Mouse (Mus musculus): ENCODE results near the gene Cd247. TPM values are rescaled to one million over a fixed set of nuclear protein-coding genes. Genes with fewer than 3 reads are reported as not detected.
A peak's percentile ranks its signal among the peaks of the same experiment; 100 is the strongest.

The Cd247 gene
- polyA plus RNA-seq, 1 experiment from 2014 or later, result 0.55 TPM

DNA sequence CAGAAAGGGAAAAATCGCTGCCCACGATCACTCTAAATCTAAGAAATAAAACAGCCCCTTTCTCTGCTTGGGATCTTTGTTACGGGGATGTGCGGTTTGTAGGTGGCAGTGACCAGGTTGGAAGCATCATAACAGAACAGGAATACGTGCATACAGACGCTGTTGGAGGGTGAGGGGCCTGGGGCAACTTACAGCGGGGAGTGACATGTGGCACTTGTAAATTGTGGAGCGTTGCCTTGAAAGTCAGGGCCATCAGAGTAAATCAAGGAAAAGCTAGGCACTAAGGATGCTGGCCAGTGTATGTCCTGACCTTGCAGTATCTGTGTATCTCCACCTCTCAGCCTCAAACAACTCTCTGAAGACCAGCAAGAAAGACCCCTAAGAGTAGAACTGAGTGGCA is 59.9 kb downstream of the Cd247 start:
- peaks cover 21% of the 10 kb centered on the region for H3K4me1 ChIP-seq
- H3K4me2 ChIP-seq, result no peak overlapping the region
- 80% methylated on average over 8 of the region's 8 CpGs for WGBS
- H3K9ac ChIP-seq, result no peak overlapping the region
- peaks cover 11% of the 10 kb centered on the region; the same call in 1 of the 2 replicates for H3K27me3 ChIP-seq (replicated peaks)
- H3K36me3 ChIP-seq, result no peaks in the 10 kb centered on the region
- no peaks in the 10 kb centered on the region for H3K9me3 ChIP-seq
- no peak for ATAC-seq (ENCODE audit: insufficient read depth, low FRiP score, low read depth)
- no peak overlapping the region for H3K27ac ChIP-seq
- H3K4me3 ChIP-seq (replicated peaks), result no peak overlapping the region

DNA sequence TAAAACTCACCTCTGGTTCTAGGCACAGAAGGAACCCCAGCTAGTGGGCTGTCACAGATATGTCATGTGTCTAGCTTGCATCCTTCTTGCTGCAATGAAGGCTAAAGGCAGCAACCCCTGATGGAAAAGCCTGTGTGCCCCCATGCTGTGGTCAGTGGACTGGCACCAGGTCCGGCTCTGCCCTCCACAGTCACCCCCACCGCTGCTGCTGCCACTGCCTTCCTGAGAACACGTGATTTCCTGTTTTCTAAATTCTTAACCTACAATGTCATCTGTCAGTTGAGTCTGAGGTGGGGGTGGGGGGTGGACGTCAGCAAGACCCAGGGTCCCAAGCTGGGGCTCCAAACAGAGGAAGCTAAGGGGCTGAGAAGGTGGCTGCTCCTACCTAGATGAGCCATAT is 60.4 kb downstream of the Cd247 start:
- H3K4me3 ChIP-seq (replicated peaks), result no peak overlapping the region
- no peaks in the 10 kb centered on the region for H3K36me3 ChIP-seq
- no peak overlapping the region for H3K4me2 ChIP-seq
- ATAC-seq (ENCODE audit: insufficient read depth, low FRiP score, low read depth), result no peak
- peak overlapping the region; percentile 51; the same call in 1 of the 2 replicates for H3K27ac ChIP-seq
- peaks cover 21% of the 10 kb centered on the region for H3K4me1 ChIP-seq
- WGBS, result 57% methylated on average over 4 of the region's 4 CpGs
- no peak overlapping the region for H3K9ac ChIP-seq
- H3K9me3 ChIP-seq, result no peaks in the 10 kb centered on the region
- peaks cover 8% of the 10 kb centered on the region; the same call in 1 of the 2 replicates for H3K27me3 ChIP-seq (replicated peaks)

DNA sequence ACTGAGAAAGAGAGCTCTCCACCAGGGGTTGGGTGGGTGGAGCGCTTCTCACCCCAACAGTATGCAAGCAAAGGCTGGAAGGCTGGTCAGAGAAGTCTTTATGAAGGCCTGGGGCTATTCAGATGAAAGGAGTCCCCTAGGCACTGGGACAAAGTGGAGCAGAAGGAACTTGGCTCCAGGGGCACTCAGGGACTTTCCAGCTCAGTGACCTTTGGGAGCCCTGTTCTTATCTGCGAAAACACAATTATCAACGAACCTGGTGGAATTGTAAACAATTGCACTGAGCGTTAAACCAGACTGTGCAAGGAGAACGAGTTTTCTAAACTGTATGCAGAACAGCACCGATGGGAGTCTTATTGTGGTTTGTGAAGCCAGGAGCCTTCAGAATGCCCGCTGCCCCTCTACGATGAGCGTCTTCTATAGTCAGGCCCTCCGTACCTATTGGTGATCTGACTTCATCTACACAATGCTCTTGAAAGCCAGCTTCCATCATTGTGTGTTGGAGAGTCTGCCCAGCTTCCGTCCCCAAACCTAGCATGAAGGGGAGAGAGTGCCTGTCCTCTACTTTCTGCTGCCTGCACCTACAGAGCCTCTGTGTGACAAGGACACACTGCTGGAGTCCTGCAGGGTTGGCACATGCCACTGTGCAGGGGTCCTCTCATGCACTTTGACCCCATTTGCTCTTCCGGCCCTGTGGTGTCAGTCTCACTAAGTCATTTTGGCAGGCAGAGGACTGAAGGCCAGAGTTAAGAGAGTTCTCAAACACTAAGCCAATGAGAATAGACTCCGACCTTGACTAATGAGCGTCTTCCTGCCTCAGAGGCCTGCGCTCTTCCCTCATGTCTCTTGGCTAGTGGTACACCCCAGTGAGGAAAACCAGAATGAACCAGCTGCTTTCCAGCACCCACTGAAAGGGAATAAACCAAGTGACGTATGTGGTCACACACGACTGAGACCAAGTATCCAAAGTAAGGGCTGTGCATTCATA is 61.3 kb downstream of the Cd247 start:
- H3K27ac ChIP-seq, result peak overlapping the region; percentile 51

DNA sequence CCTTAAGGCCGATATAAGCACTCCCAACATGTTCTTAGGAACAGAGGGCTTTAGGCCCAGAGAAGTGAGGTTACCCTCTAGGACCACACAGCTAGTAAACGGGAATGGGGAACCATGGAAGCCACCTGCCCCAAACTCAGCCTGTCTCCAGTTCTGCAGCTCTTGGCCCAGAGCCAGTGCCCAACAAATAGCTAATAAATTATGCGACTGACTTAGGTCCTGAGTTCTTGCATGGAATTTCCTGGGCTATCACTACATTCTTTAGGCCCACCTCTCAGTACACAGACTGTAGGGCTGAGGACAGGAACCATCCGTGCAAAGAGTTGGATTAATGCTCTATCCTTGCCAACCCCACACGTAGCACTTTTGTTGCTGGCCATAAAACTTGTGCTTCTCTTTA is 63.6 kb downstream of the Cd247 start:
- no peaks in the 10 kb centered on the region for H3K36me3 ChIP-seq
- no peak overlapping the region for H3K4me2 ChIP-seq
- H3K4me3 ChIP-seq (replicated peaks), result no peak overlapping the region
- peaks cover 11% of the 10 kb centered on the region; the same call in 1 of the 2 replicates for H3K4me1 ChIP-seq
- WGBS, result 47% methylated on average over 5 of the region's 5 CpGs
- ATAC-seq (ENCODE audit: insufficient read depth, low FRiP score, low read depth), result no peak
- no peak overlapping the region for H3K9ac ChIP-seq
- no peak overlapping the region for H3K27ac ChIP-seq
- no peaks in the 10 kb centered on the region for H3K27me3 ChIP-seq (replicated peaks)
- no peaks in the 10 kb centered on the region for H3K9me3 ChIP-seq

More for the DNA sequence above, 61.3 kb downstream of the Cd247 start:
- Histone ChIP-seq H3K4me3 (replicated peaks) (no peak overlapping the region), H3K27me3 (replicated peaks) (peaks cover 8% of the 10 kb centered on the region; the same call in 1 of the 2 replicates), H3K4me1 (peaks cover 19% of the 10 kb centered on the region), H3K4me2 (no peak overlapping the region), H3K9me3 (no peaks in the 10 kb centered on the region), H3K9ac (no peak overlapping the region), H3K36me3 (no peaks in the 10 kb centered on the region)
- 57% methylated on average over 17 of the region's 17 CpGs for WGBS
- ATAC-seq (ENCODE audit: insufficient read depth, low FRiP score, low read depth), result peak; percentile 73

DNA sequence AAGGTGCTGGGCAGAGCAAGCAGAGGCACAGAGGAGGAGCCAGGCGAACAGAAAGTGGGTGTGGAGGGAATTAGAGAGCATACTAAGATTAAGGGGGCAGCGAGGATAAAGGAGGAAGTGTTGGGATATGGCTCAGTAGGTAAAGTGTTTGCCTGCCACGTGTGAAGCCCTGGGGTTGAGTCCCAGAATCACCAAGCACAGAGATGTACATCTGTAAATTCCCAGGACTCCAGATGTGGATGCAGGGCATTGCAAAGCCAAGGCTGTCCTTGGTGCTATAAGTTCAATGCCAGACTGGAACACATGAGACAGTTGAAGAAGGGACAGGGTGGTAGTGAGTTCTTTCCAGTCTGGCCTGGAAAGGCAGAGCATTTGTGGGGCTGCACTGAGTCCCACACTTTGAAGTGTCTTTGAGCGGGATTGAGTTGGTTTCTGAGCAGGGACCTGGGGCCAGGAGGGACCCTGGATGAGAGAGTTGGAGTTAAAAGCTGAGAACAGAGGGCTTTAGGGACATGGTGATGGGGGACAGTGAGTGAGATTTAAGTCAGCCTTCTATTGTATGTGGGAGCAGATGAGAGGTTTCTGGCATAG is 64.7 kb downstream of the Cd247 start:
- Histone ChIP-seq H3K4me3 (replicated peaks) (no peak overlapping the region), H3K27ac (no peak overlapping the region), H3K9me3 (no peaks in the 10 kb centered on the region), H3K27me3 (replicated peaks) (no peaks in the 10 kb centered on the region), H3K36me3 (no peaks in the 10 kb centered on the region), H3K9ac (no peak overlapping the region), H3K4me2 (no peak overlapping the region), H3K4me1 (peaks cover 11% of the 10 kb centered on the region; the same call in 1 of the 2 replicates)
- ATAC-seq (ENCODE audit: insufficient read depth, low FRiP score, low read depth), result no peak
- WGBS, result 49% methylated on average over 4 of the region's 4 CpGs

DNA sequence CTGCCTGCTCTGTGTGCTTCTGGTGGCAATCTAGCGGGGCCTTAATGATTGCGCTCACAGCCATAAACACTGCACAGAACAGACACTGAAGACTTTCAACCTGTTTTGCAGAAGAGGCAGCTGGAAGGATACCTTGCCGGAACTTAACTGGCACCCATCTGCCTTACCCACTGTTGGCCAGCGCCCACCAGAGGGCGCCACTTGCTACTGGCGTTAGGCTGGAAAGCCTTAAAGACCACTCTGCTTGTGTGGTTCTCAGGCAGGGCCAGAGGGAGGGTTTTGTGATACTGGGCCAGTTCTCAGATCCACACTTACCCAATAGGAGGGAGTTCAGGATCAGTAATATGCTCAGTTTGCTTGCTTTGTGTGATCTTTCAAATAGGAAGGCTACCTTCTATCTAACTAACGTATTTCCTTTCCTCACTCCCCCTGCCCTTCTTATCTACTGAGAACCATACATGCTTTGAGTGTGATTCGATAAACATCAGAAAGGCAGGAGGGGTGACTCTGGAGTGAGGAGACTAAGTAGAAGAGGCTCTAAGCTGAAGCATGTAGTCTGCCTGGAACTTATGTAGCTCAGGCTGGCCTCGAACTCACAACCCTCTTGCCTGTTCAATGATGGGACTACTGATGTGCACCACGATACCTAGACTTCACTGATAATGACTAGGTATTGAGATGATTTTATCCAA is 65.4 kb downstream of the Cd247 start:
- no peak overlapping the region for H3K27ac ChIP-seq
- 62% methylated on average over 10 of the region's 10 CpGs for WGBS
- no peak overlapping the region for H3K4me2 ChIP-seq

DNA sequence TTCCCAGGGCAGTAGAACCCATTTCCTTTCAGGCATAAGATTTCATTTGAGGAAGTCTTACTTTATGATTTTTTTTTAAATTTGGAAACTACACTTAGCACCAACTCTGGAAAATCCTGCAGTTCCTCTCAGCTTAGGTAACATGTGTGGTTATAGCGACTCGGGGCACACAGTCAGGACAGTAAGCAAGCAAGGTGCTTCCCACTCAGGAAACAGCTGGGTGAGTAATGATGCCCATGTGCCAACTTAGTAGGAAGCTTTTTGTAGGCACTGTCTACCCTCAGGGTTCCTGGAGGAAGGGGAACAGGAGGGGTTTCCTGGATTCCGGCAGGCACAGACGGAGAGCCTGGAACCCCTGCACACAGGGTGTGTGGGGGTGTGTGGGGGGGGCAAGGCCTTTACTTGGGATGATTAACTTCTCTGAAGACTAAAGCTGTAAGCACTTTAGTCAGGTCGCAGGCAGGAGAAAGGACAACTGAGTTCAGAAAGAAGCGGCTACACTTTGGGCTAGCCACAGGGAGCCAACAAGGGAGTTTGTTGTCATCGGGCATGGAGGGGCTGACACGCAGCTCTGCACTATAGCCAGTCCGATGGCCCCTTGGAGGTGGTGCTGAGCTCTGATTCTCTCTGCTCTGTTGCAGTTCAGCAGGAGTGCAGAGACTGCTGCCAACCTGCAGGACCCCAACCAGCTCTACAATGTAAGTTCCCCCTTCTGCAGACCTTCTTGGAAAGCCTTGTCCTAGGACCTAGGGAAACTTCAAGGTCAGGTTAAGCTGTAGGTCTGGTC is 67.5 kb downstream of the Cd247 start:
- Histone ChIP-seq H3K36me3 (no peaks in the 10 kb centered on the region), H3K27ac (no peak overlapping the region), H3K27me3 (replicated peaks) (no peaks in the 10 kb centered on the region), H3K9ac (no peak overlapping the region), H3K9me3 (no peaks in the 10 kb centered on the region), H3K4me1 (no peaks in the 10 kb centered on the region), H3K4me3 (replicated peaks) (no peak overlapping the region), H3K4me2 (no peak overlapping the region)
- WGBS, result 72% methylated on average over 9 of the region's 9 CpGs
- ATAC-seq (ENCODE audit: insufficient read depth, low FRiP score, low read depth), result no peak

More for the DNA sequence above, 65.4 kb downstream of the Cd247 start:
- no peak overlapping the region for H3K9ac ChIP-seq
- H3K36me3 ChIP-seq, result no peaks in the 10 kb centered on the region
- H3K4me1 ChIP-seq, result peaks cover 11% of the 10 kb centered on the region; the same call in 1 of the 2 replicates
- no peaks in the 10 kb centered on the region for H3K27me3 ChIP-seq (replicated peaks)
- no peak overlapping the region for H3K4me3 ChIP-seq (replicated peaks)
- no peak for ATAC-seq (ENCODE audit: insufficient read depth, low FRiP score, low read depth)
- H3K9me3 ChIP-seq, result no peaks in the 10 kb centered on the region

DNA sequence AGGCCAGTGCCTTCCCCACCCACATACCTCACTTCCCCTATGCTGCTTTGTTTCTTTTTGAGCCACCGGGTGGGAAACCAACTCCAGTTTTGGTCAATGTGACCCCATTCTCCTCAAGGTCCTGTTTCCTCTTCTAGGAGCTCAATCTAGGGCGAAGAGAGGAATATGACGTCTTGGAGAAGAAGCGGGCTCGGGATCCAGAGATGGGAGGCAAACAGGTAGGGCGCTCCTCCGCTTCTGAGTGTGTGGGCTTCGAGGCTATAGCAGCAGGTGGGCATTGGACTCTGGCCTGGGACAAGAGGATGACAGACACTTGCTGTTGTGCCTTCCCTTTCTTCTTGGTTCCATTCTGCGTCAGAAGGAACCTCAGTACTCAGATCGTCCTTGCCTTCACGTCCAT is 68.8 kb downstream of the Cd247 start:
- WGBS, result 92% methylated on average over 11 of the region's 11 CpGs
- H3K27ac ChIP-seq, result no peak overlapping the region
- H3K9ac ChIP-seq, result no peak overlapping the region
- H3K9me3 ChIP-seq, result no peaks in the 10 kb centered on the region
- no peaks in the 10 kb centered on the region for H3K27me3 ChIP-seq (replicated peaks)
- no peaks in the 10 kb centered on the region for H3K4me1 ChIP-seq
- ATAC-seq (ENCODE audit: insufficient read depth, low FRiP score, low read depth), result no peak
- no peak overlapping the region for H3K4me2 ChIP-seq
- H3K36me3 ChIP-seq, result no peaks in the 10 kb centered on the region
- H3K4me3 ChIP-seq (replicated peaks), result no peak overlapping the region

DNA sequence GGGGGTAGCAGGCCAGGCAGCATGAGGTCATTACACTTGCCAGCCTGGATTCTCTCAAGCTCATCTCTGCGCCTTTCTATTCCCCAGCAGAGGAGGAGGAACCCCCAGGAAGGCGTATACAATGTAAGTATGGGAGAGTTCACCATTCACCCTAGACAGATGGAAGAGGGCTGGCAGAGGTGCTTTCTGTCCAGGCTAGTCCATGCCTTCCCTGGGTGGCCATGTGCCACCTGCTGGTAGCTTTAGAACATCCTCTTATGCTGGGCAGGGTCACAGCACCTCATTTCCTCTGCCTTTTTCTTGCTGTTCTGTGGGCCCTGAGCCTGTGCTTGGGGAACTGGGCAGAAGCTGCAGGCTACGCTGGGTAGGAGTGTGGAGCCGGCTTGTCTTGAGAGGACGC is 69.9 kb downstream of the Cd247 start:
- no peaks in the 10 kb centered on the region for H3K27me3 ChIP-seq (replicated peaks)
- no peaks in the 10 kb centered on the region for H3K36me3 ChIP-seq
- 87% methylated on average over 5 of the region's 5 CpGs for WGBS

DNA sequence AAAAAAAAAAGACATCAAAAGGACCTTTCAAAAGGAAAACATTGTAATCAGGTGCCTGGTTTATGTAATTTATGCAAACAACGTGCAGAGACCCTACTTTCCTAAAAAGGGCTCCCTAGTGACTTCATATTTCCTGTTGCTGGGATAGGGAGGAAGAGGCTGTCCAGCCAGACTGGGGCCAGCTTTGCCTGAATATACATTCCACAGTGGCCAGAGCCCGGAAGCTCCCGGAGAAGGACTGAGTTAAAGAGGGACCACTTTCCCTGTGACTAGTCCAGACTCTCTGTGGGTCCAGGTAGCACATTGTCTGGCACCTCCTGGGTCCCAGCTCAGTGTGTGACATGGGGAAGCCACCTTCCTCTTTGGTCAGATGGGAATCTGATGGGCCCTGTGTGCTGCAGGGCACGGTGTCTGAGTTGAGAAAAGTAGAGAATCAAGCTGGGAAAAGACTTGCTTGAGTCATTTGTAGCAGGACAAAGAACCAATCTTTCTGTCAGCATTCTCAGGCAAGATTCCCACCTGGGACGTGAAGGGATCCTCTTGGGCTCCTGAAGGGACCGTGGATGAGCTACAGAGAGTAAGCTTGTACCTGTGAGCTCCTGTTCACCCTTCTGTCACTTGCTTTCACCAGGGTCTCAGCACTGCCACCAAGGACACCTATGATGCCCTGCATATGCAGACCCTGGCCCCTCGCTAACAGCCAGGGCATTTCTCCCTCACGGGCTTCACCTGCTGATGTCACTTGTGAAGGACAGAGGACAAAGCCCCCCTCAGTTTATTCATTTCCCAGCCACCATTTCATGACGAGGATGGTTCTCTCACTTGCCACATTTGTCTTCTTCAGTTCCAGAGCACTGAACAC is 72.1 kb downstream of the Cd247 start:
- Histone ChIP-seq H3K9me3 (no peaks in the 10 kb centered on the region), H3K4me1 (peaks cover 8% of the 10 kb centered on the region; the same call in 1 of the 2 replicates), H3K36me3 (no peaks in the 10 kb centered on the region), H3K27me3 (replicated peaks) (no peaks in the 10 kb centered on the region), H3K4me2 (no peak overlapping the region), H3K4me3 (replicated peaks) (no peak overlapping the region), H3K9ac (no peak overlapping the region), H3K27ac (no peak overlapping the region)
- ATAC-seq (ENCODE audit: insufficient read depth, low FRiP score, low read depth), result no peak
- 58% methylated on average over 9 of the region's 9 CpGs for WGBS

More for the DNA sequence above, 69.9 kb downstream of the Cd247 start:
- H3K4me3 ChIP-seq (replicated peaks), result no peak overlapping the region
- H3K9ac ChIP-seq, result no peak overlapping the region
- H3K27ac ChIP-seq, result no peak overlapping the region
- H3K4me2 ChIP-seq, result no peak overlapping the region
- ATAC-seq (ENCODE audit: insufficient read depth, low FRiP score, low read depth), result no peak
- H3K4me1 ChIP-seq, result no peaks in the 10 kb centered on the region
- no peaks in the 10 kb centered on the region for H3K9me3 ChIP-seq

Measured in stomach, embryonic 15.5 days (tissue).